Mouse (Mus musculus) heart, postnatal 36 days (tissue): ENCODE data around the gene A930004D18Rik. TPM values are rescaled to one million over a fixed set of nuclear protein-coding genes. Genes with fewer than 3 reads are reported as not detected.

Experiments used
- DNase-seq, 2 experiments: peaks; one replicate each; pipeline ENCODE4 v3.0.0; 2021 to 2022
- intact Hi-C: fragments of 180-260 bp; cut with DNase I; formaldehyde crosslinking; loops from one replicate; pipeline ENCODE4 v1.15.1; 2025
- total RNA-seq, 2 experiments: library from RNA; stranded (reverse); gene quantifications; 2 replicates each; pipeline ENCODE4 v1.2.3; 2021

Gene A930004D18Rik
- total RNA-seq, 2 experiments from 2014 or later: 4.6 to 6.2 TPM

DNA sequence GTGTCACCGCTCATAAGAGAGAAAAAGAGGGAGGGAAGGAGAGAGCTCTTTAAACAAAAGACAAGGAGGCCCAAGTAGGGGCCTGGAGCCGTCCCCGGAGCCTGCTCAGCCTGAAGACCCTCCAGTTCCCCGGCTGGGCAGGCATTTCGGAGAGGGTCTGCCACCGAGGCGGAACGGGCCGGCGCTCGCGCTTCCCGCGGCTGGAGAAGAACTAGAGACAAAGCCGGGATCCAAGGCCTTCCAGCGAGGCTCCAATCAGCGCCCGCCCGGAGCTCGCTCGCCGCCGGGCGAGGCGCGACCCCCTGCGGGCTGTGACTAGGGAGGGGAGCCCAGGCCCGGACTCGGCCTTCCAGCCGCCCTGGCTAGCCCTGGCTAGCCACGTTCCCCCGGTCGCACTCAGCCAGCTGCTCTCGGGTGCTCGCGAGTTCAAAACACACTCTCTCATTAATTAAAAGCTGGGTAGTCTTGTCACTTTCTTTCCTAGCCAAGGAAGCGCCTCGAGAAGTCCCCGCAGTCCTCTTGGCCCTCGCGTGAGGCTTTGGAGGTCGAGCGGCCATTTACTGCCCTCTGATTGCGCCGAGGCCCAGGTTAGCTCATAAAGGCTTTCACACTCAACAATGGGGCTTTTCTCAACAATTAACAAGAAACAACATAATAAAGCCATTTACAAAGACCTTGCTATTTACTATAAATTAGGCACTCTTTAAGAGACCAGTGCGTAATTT, 2.2 kb upstream of the A930004D18Rik start:
- no peak for DNase-seq
- intact Hi-C loops: loop anchor here (10.0 kb wide), 1 partner anchor 585 kb away; no protein-coding TSS in a partner anchor

DNA sequence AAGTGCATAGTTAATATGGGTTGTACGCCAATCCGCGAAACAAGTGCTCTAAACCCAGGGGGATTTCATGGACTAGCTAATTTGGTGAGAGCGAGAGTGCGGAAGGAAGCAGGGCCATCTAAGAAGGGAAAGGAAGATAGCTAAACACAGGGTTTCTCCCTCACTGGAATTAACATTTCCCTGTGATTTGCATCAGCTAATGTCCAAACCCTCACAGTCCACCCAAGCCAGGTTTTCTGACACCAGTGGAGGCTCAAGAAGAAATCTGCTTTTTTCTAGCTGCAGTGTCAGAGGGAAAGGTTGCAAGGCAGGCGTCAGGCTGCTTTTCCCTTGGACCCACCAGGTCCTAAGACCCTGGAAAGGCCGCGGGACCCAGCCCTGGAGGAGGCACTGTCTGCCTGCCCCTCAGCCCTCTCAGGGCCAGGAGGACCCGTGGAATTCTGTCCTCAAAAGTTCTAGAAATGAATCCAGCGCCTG, 1.4 kb upstream of the A930004D18Rik start:
- DNase-seq: no peak
- intact Hi-C loops: loop anchor here (10.0 kb wide), 1 partner anchor 584 kb away; no protein-coding TSS in a partner anchor

DNA sequence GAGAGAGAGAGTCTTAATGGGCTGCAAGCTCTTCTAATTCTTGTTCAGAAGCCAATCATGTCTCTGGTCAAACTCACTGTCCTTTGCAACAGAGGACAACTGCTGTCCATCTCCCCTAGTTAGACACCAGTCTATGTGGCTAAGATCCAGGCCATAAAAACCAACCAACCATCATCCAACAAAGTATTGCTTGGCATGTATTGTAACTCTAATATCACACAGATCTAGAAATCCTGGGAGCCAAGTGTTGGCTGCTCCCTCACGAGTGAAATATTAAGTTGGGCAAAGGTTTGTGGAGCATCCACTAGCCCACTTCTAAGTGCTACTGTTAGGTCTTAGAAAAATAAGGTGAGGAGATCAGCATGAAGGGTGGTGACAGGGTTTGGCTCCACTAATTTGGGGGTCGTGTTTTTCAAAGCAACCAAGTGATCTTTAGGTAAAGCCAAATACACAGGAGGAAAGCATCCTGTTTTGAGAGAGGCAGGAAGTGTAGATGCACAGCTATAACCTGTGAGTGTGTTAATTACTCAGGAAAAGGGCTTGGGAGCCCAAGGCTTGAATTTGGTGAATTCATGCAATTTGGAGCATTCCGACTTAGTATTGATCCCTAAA, 710 bp upstream of the A930004D18Rik start:
- intact Hi-C loops: loop anchor here (10.0 kb wide), 1 partner anchor 583 kb away; no protein-coding TSS in a partner anchor
- no peak for DNase-seq

DNA sequence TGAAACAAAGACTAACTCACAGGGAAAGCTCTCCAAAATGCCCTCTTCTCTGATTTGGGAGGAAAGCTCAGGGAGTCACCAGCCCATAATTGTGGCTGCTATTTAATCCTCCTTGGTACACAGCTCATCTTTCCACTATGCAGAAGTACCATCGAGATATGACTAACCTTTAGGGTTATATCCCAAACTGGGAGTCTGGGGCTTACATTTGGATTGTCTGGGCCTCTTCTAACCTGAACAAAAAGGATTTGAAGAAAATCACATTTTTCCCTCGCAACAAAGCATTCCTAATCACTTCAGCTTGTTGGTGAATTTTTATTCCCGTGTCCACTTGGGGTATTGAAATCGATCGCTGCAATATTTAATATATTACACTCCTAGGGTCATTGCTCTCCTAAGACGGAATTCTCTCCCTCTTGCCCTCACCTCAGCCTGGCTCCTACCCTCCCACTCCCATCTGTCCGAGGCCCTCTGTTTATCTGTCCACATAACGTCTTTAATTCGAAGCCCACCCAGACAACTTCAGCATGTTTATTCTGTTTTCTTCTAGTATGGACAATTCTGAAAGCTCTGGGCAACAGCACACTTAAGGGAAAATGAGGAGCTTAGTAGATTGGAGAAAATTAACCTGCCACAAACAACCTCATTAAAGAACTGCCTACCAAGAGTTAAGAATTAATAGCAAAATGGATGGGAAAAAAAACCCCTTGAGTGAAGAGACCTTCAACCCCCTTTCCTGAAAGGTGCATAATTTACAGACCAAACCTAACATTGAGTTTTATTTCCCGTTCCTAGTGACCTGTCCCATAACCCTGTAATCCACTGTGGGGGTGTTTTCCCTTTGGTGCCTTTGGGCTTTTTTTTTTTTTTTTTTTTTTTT, 2.9 kb downstream of the A930004D18Rik start:
- no peak for DNase-seq
- intact Hi-C loops: loop anchor here (10.0 kb wide), 1 partner anchor 580 kb away; no protein-coding TSS in a partner anchor

DNA sequence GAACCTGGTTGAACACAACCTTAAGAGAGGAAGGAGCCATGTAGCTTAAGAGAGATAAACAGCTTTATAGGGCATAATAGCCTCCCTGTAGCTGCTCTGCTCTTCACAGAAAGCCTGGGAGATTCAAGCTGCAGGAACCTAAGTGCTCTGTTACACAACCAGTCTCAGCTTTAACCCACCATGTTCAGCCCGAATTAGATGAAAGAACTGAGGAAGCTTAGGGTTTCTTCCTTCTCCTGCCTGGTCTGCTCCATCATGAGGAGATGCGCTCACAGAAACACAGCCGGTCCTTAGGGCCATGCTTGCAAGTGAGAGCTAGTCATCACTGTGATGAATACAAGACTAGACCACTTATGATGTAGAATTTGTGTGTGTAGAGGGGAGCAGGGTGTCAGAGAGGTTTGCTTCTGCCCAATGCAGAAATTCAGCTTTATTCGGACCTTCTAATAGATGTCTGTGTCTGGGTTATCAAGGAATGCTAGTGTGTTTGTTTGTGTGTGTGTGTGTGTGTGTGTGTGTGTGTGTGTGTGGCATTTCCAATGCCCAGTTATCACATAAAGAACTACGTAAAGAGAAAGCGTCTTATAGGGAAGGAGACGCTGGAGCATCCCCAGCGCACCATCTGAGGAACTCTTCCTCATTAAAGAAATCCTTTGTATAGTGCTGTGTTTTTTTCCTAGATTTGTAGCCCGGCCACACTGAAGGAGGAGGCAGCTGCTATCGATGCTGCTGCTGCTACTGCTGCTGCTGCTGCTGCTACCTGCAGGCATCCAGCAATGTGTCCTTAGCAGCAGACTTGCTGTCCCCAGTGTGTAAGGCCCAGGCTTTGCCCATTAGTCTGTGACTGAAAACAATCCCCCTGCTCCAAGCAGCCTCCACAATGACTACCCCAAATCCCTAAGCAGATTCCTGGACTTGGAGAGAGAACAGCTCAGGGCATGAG, 4.1 kb downstream of the A930004D18Rik start:
- DNase-seq: no peak
- intact Hi-C loops: loop anchor here (10.0 kb wide), 1 partner anchor 579 kb away; no protein-coding TSS in a partner anchor

DNA sequence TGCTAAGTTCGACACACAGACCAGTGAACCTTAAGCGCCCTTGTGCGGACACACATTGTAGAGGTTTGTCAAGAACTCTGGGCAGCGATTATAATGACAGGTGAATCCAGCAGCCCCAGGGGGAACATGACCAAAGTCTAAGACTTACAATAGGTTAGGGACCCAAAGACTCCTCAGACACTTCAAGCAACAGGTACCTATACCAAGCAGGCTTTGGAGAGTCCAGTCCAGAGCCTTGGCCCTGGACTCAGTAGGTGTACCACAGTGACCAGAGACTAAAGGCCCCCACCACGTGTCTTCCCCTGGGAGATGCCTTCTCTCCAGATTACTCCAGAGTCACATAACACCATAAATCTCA, 5.0 kb downstream of the A930004D18Rik start:
- intact Hi-C loops: loop anchor here (10.0 kb wide), 1 partner anchor 578 kb away; no protein-coding TSS in a partner anchor
- no peak for DNase-seq

DNA sequence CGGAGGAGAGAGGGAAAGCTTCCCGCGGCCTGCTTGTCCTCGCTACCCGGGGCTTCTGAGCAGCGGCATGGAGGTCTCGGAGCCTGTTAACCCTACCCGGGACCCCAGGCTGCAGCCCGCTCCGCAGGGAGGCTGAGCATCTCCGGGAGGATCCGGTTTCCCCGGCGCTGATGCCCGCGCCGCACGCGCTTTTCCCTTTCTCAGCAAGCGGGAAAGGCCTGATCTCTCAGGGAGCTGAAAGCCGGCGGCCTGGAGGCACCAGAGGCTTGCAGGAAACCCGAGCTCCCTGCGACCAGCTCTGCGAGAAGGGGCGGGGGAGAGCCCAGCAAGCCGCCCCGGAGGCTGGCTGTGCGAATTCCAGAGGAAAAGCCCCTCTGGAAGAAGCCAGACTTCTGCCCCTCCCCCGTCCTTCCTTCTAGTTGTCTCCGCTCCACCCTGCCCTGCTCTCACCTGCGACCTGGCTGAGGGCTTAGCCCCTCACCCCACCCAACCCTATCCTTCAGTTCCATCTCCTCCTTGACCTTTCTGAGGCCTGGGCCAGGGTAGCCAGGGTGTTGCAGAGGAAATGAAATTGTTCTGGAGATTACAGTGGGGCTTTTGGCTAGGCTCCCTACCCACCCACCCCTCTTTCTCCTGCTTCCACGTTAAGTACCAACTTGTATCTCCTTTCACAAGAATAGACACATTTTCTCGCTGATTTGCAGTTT, 5.6 kb downstream of the A930004D18Rik start:
- intact Hi-C loops: loop anchor here (1.0 to 10.0 kb wide), 2 partner anchors 14 to 577 kb away; no protein-coding TSS in a partner anchor
- DNase-seq: peak; percentile 60 to 77

DNA sequence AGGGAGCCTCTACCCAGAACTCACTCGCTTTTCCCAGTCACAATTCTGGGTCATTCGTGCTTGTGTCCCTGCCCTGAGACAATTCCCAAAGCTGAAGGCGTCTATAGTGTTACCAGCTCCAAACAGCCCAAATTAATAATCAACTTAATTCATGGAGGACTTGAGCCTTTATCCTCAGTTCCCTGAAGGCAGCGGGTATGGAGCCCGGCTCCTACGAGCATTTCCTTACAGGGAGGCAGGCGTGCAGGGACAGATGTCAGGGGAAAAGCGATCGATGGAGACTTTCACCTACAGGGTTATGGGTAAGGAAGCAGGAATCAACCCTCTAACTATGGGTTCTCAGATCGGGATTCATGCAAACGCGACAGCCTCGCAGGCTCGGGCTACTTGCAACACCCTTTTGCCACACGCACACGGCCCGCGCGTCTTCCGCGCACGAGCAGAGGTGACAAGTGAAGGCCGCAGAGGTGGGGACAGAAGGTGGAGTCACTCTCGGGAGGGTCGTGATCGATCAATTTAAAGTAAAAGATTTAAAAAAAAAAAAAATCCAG, 6.2 kb downstream of the A930004D18Rik start:
- peak; percentile 47 to 73 for DNase-seq
- intact Hi-C loops: loop anchor here (1.0 to 10.0 kb wide), 2 partner anchors 15 to 577 kb away; no protein-coding TSS in a partner anchor

DNA sequence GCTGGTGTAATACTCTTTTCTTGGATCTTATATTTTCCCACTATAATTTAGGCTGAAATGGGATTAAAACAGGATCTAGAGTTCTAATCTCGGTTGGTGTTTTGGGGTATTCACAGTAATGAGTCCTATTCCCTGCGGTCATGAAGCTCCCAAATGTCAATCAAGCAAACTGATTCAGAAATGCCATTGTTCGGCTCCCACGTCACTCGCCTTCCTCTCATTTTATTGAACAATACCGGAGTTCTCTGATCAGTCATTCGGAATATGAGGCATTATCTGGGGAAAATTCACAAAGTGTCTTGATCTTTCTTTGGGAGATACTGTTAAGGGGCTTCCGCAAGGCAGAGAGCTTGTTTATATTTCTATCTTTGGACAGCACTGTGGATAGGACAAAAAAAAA, 7.0 kb downstream of the A930004D18Rik start:
- no peak for DNase-seq
- intact Hi-C loops: loop anchor here (10.0 kb wide), 1 partner anchor 576 kb away; no protein-coding TSS in a partner anchor

DNA sequence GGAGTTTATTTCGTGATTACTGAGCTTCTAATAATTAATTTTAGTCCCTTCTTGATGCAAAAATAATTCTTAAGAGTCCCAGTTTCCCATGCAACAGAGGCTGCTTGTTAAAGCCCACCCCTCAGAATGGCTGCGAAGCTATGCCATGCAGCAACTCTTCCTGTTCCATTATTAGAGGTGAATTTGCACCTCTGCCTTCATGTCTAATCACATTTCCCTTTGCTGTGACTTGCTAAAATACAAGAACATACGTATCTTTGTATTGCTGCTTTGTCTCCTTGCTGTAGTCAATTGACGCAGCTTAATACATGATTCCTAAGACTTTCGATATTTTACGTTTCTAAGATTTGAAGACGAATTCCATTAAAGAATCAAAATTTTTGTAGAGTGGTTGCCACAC, 7.9 kb downstream of the A930004D18Rik start:
- intact Hi-C loops: loop anchor here (2.0 to 10.0 kb wide), 11 partner anchors 27 to 1248 kb away; partner anchors contain the start of genes Bmi1, Dnajc1 and Spag6
- no peak for DNase-seq

DNA sequence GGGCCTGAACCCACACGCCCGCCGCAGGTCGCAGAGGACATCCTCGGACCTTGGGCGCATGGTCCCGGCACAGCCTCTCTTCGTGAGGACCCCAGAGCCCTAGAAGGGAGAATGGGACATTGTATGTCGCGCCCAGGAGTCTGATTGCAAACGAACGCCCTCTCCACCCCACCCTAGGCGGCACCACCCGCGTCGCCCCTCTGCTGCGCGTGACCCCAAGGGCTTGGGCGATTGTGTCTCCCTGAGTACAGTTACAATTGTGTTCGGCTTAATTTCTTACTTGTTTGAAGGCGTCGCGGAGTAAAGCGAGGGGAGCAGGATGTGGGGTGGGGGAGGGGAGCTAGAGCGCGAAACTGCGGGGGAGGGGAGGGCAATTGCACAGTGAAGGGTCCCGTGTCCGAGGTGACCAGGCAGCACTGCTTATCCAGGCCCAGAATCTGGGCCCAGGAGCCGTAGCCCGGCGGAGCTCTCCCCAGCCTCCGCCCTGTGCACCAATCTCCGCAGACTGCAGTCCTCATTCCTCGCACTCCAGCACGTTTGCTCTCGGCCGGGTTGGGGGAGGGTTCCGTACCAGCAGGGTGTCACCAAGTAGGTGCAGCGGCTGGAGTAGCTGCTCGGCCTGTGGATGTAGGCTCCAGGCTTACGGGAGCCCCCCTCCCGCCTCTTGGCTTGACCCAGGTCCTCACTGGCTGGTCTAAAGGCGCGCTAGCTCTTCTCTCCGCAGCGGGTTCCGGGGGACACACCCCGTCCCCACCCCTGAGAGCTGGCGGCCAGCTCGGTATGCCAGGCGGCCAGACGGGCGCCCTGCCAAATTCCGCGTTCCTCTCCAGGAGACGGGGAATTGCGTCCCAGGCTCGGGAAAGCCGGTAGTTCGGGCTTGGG, 9.2 kb downstream of the A930004D18Rik start:
- intact Hi-C loops: loop anchor here (2.0 to 5.0 kb wide), 10 partner anchors 28 to 1249 kb away; partner anchors contain the start of genes Bmi1, Dnajc1 and Spag6
- peak; percentile 94 to 95 for DNase-seq

DNA sequence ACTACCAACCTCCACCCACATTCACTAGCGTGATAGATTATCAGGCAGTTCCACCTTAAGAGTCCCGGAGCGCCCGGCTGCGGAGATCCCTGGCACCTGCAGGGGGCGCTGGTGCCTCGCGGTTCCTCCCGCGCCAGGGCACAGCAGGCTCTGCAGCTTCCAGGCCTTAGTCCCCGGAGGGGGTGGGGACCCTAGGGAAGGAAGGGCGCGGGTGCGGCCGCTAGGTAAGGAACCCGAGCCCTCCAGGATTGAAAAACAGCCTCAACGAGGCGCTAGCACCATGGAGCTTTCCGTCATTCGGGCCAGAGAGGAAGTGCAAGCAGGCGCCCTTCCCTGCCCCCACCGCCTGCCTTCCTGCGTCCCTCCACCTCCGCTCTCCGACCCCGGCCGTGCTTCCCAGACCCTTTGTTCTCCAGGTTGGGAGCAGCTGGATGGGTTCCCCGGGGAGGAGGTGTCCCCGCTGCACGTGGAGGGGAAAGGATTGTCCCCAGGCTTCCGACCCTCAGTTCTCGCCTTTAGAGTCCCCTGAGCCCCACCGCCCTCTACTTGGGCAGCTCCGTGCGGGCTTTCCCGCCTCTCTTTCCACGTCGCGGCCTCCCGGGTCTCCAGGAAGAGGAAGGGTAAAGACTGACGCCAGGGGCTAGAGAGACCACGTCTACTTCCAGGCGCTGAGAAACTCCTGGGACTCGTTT, 9.9 kb downstream of the A930004D18Rik start:
- intact Hi-C loops: loop anchor here (1.0 to 5.0 kb wide), 14 partner anchors 29 to 1250 kb away; partner anchors contain the start of genes Bmi1, Dnajc1 and Spag6
- peak; percentile 97 to 98 for DNase-seq

DNA sequence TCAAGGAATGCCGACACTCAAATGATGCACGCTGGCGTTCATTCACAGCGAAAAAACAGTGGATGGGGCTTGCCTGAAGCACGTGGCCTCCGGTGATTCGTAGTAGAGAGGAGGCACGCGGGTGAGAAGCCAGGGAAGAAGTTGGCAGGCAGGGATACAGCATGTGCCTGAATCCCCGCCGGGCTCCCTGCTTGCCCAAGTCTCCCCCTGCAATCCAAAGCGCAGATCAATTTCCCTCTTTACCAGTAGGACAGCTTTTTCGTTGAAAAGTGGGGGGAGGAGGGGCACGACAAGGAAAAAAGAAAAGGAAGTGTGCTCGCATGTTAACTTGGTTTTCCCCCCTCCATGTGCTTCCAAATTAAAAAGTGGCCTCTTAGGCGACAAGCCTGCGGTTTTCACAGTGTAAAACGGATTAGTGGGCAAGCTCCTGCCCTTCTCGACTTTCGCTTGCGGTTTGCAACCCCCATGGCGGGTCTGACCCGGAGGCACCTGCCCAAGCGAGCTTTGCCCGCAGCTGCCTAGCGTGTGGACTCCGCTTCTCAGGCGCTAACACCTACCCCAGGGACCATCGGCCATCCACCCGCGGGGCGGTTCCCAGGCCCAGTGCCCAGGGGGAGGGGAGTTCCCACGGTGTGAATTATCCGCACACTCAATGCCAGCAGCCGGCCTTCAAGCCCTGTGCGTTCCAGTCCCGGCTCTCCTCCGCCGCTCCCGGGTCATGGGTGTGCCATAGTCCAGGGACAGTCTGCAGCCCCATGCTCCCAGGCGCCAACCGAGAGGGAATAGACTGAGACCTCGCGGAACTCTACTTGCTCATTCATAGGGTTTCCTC, 11.2 kb downstream of the A930004D18Rik start:
- intact Hi-C loops: loop anchor here (2.0 to 5.0 kb wide), 12 partner anchors 38 to 1251 kb away; partner anchors contain the start of genes Bmi1, Dnajc1 and Spag6
- DNase-seq: peak; percentile 65 to 77

DNA sequence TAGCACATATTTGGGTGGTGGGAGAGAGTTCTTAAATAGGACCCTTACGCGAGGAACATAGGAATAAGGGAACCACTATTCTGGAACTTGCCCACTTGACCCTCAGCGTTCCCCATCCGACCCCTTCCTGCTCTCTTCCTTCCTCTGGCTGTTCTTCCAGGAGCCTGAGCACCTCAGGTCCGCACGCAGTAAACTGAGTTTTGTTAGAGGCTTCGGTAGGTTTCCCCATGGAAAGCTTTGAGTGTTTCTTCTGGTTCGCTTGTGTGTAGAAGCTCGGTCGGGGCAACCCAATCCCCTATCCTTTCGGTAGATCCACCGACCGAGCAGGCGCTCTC, 11.8 kb downstream of the A930004D18Rik start:
- intact Hi-C loops: loop anchor here (2.0 to 5.0 kb wide), 12 partner anchors 39 to 1252 kb away; partner anchors contain the start of genes Bmi1, Dnajc1 and Spag6
- DNase-seq: no peak

DNA sequence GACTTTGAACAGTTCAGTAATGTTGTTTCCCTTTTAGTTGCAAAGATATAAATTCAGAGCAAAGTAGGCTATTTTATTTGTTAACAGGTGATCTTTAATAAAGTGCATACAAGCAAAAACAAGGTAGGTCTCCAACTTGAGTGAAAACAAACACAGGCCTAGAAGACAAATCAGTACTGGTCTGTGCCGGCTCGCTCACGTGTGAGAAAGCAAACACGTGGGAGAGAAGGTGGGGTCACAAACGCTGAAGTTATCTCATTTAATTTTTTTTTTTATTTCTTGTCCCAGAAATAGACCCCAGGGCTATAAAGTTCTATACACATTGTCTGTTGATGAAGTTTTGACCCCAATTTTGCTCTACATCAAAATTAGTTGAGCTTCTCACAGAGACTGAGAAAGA, 12.4 kb downstream of the A930004D18Rik start:
- intact Hi-C loops: loop anchor here (5.0 kb wide), 9 partner anchors 77 to 1252 kb away; partner anchors contain the start of genes Bmi1, Dnajc1 and Spag6
- no peak for DNase-seq
